Mouse (Mus musculus) common myeloid progenitor, adult 5-6 weeks (primary cell): ENCODE measurements around the gene Bcl2l12. TPM values are rescaled to one million over a fixed set of nuclear protein-coding genes. Genes with fewer than 3 reads are reported as not detected.

Source experiments
- ATAC-seq: replicated peaks from 2 replicates; pipeline ENCODE4 v1.8.0; 2016; ENCODE audit warnings: low read depth, mild to moderate bottlenecking, moderate TSS enrichment, inconsistent platforms; ENCODE audit not compliant: poor library complexity, severe bottlenecking
- total RNA-seq: library from RNA; stranded (forward); fragments of 200-1000, 187-1606 nt; gene quantifications from 2 replicates; pipeline ENCODE4 v1.2.3, GENCODE M21; 2017

Gene Bcl2l12
- total RNA-seq, 1 experiment from 2014 or later = 29.5 TPM

GRCm38 (mm10) chr7:45019031-45019571 lies 20.6 kb upstream of the Bcl2l12 start:
- no peak for ATAC-seq

GRCm38 (mm10) chr7:45017242-45018061 lies 18.9 kb upstream of the Bcl2l12 start, which contains the start of gene Rras:
Rras (plus strand) TSS chr7:45017961.
- ATAC-seq = peak; percentile 76

GRCm38 (mm10) chr7:45016761-45017160 lies 18.2 kb upstream of the Bcl2l12 start:
- ATAC-seq = no peak

- ATAC-seq = peak; percentile 73
Measured at GRCm38 (mm10) chr7:45015957-45016612, 17.6 kb upstream of the Bcl2l12 start, which contains the start of gene Scaf1. Scaf1 (minus strand) TSS chr7:45016363.

- no peak for ATAC-seq
Measured at GRCm38 (mm10) chr7:45015344-45015956, 16.9 kb upstream of the Bcl2l12 start.

GRCm38 (mm10) chr7:45014096-45014451 lies 15.6 kb upstream of the Bcl2l12 start:
- ATAC-seq = no peak

GRCm38 (mm10) chr7:45013366-45014095 lies 15.0 kb upstream of the Bcl2l12 start:
- no peak for ATAC-seq

GRCm38 (mm10) chr7:45012824-45013223 lies 14.3 kb upstream of the Bcl2l12 start:
- no peak for ATAC-seq

- ATAC-seq = no peak
Measured at GRCm38 (mm10) chr7:45012011-45012410, 13.5 kb upstream of the Bcl2l12 start.

GRCm38 (mm10) chr7:45008411-45008810 lies 9.9 kb upstream of the Bcl2l12 start:
- ATAC-seq = no peak

GRCm38 (mm10) chr7:45007846-45008245 lies 9.3 kb upstream of the Bcl2l12 start:
- no peak for ATAC-seq

- ATAC-seq = no peak
Measured at GRCm38 (mm10) chr7:45007141-45007540, 8.6 kb upstream of the Bcl2l12 start.

GRCm38 (mm10) chr7:45006503-45006902 lies 8.0 kb upstream of the Bcl2l12 start:
- ATAC-seq = no peak

- ATAC-seq = no peak
Measured at GRCm38 (mm10) chr7:45005321-45005992, 6.9 kb upstream of the Bcl2l12 start.

GRCm38 (mm10) chr7:45004546-45004945 lies 6.0 kb upstream of the Bcl2l12 start:
- peak; percentile 33; the same call in 1 of the 2 replicates for ATAC-seq

- ATAC-seq = no peak
Measured at GRCm38 (mm10) chr7:45002440-45002839, 3.9 kb upstream of the Bcl2l12 start.

GRCm38 (mm10) chr7:45000539-45001114 lies 2.1 kb upstream of the Bcl2l12 start:
- no peak for ATAC-seq

GRCm38 (mm10) chr7:44999753-45000152 lies 1.2 kb upstream of the Bcl2l12 start:
- ATAC-seq = no peak

- ATAC-seq = no peak; the same call in 1 of the 2 replicates
Measured at GRCm38 (mm10) chr7:44997940-44998428, 528 bp downstream of the Bcl2l12 start.
